Mouse (Mus musculus): ENCODE measurements at regions not wholly inside any gene's neighbourhood (a gene's known extent, or its start where the extent isn't known, plus 50 kb on each side); places are given as distances from the start of the nearest gene placed in this dataset.
A peak's percentile ranks its signal among the peaks of the same experiment; 100 is the strongest.

- peak overlapping the region; percentile 44 for H3K4me3 ChIP-seq
- intact Hi-C loops (cut with DNase I): no loop called here
- no peak for DNase-seq
- no peak for TF ChIP-seq CTCF (IDR thresholded peaks at IDR 0.05)
- H3K27ac ChIP-seq: no peak overlapping the region
These were observed 149.0 kb upstream of the Jarid2 start for GRCm38 (mm10) chr13:44580156-44580736.

- H3K4me3 ChIP-seq: peak overlapping the region; percentile 44
- DNase-seq: no peak
- intact Hi-C loops (cut with DNase I): no loop called here
- no peak for TF ChIP-seq CTCF (IDR thresholded peaks at IDR 0.05)
- no peak overlapping the region for H3K27ac ChIP-seq
These were observed 148.5 kb upstream of the Jarid2 start for GRCm38 (mm10) chr13:44580767-44581166.

- no peak for TF ChIP-seq CTCF (IDR thresholded peaks at IDR 0.05)
- DNase-seq: no peak
- H3K27ac ChIP-seq: no peak overlapping the region
- intact Hi-C loops (cut with DNase I): no loop called here
- H3K4me3 ChIP-seq: no peak overlapping the region
These were observed 147.1 kb upstream of the Jarid2 start for GRCm38 (mm10) chr13:44581947-44582766.

- Histone ChIP-seq H3K4me3 (no peak overlapping the region), H3K27ac (no peak overlapping the region)
- no peak for DNase-seq
- no peak for TF ChIP-seq CTCF (IDR thresholded peaks at IDR 0.05)
- intact Hi-C loops (cut with DNase I): no loop called here
These were observed 146.5 kb upstream of the Jarid2 start for GRCm38 (mm10) chr13:44582767-44583085.

GRCm38 (mm10) chr13:44583614-44584013, 145.7 kb upstream of the Jarid2 start:
- TF ChIP-seq CTCF (IDR thresholded peaks at IDR 0.05): no peak
- no peak for DNase-seq
- Histone ChIP-seq H3K4me3 (no peak overlapping the region), H3K27ac (no peak overlapping the region)
- intact Hi-C loops (cut with DNase I): no loop called here

GRCm38 (mm10) chr13:44584151-44584550, 145.1 kb upstream of the Jarid2 start:
- intact Hi-C loops (cut with DNase I): no loop called here
- TF ChIP-seq CTCF (IDR thresholded peaks at IDR 0.05): no peak
- no peak overlapping the region for H3K27ac ChIP-seq
- no peak overlapping the region for H3K4me3 ChIP-seq
- no peak for DNase-seq

- intact Hi-C loops (cut with DNase I): no loop called here
- DNase-seq: no peak
- Histone ChIP-seq H3K4me3 (no peak overlapping the region), H3K27ac (no peak overlapping the region)
- no peak for TF ChIP-seq CTCF (IDR thresholded peaks at IDR 0.05)
These were observed 144.7 kb upstream of the Jarid2 start for GRCm38 (mm10) chr13:44584551-44584950.

- Histone ChIP-seq H3K4me3 (no peak overlapping the region), H3K27ac (no peak overlapping the region)
- DNase-seq: no peak
- intact Hi-C loops (cut with DNase I): no loop called here
- TF ChIP-seq CTCF (IDR thresholded peaks at IDR 0.05): no peak
These were observed 141.4 kb upstream of the Jarid2 start for GRCm38 (mm10) chr13:44587846-44588245.

GRCm38 (mm10) chr13:44594645-44595044, 134.6 kb upstream of the Jarid2 start:
- intact Hi-C loops (cut with DNase I): no loop called here
- H3K4me3 ChIP-seq: no peak overlapping the region
- DNase-seq: peak; percentile 86
- no peak for TF ChIP-seq CTCF (IDR thresholded peaks at IDR 0.05)
- H3K27ac ChIP-seq: peak overlapping the region; percentile 41; the same call in 1 of the 2 replicates

GRCm38 (mm10) chr13:44597666-44598065, 131.6 kb upstream of the Jarid2 start:
- Histone ChIP-seq H3K4me3 (no peak overlapping the region), H3K27ac (no peak overlapping the region)
- intact Hi-C loops (cut with DNase I): no loop called here
- no peak for DNase-seq
- TF ChIP-seq CTCF (IDR thresholded peaks at IDR 0.05): no peak

GRCm38 (mm10) chr13:44601024-44601423, 128.2 kb upstream of the Jarid2 start:
- intact Hi-C loops (cut with DNase I): no loop called here
- no peak for DNase-seq
- H3K27ac ChIP-seq: no peak overlapping the region
- no peak for TF ChIP-seq CTCF (IDR thresholded peaks at IDR 0.05)
- H3K4me3 ChIP-seq: no peak overlapping the region

- Histone ChIP-seq H3K27ac (no peak overlapping the region), H3K4me3 (no peak overlapping the region)
- intact Hi-C loops (cut with DNase I): no loop called here
- DNase-seq: no peak
- no peak for TF ChIP-seq CTCF (IDR thresholded peaks at IDR 0.05)
These were observed 126.6 kb upstream of the Jarid2 start for GRCm38 (mm10) chr13:44602658-44603057.

GRCm38 (mm10) chr13:44607316-44608285, 121.7 kb upstream of the Jarid2 start:
- no peak overlapping the region for H3K4me3 ChIP-seq
- TF ChIP-seq CTCF (IDR thresholded peaks at IDR 0.05): no peak
- no peak for DNase-seq
- H3K27ac ChIP-seq: peak overlapping the region; percentile 20; the same call in 1 of the 2 replicates
- intact Hi-C loops (cut with DNase I): no loop called here
